Mouse (Mus musculus): Measurements from ENCODE around the gene Dennd2c. TPM values are rescaled to one million over a fixed set of nuclear protein-coding genes. Genes with fewer than 3 reads are reported as not detected.
A peak's percentile ranks its signal among the peaks of the same experiment; 100 is the strongest.
"Not testable (repeated sequence)": the region's sequence is repeated elsewhere in the genome, so short reads cannot be mapped to it uniquely, and the experiment has no call there.

Dennd2c gene
- total RNA-seq, 2 experiments from 2014 or later, result 2.0 to 3.4 TPM

DNA sequence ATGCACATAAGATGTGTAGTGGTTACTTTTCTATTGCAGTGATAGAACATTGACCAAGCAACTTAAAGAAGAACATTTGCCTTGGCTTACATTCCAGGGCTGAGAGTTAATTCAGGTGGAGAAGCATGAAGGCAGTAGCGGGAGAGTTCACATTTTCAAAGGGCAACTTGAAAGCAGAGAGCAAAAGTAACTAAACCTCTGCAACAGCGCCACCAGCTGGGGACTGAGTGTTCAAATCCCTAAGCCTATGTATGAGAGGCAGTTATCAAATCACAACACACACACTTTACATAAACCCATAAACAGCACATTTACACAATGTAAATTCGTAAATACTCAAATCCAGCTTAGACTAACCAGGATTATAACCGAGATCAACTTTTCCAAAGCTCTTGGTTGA is 67.4 kb downstream of the Dennd2c start:
- DNase-seq, result peak; percentile 87

DNA sequence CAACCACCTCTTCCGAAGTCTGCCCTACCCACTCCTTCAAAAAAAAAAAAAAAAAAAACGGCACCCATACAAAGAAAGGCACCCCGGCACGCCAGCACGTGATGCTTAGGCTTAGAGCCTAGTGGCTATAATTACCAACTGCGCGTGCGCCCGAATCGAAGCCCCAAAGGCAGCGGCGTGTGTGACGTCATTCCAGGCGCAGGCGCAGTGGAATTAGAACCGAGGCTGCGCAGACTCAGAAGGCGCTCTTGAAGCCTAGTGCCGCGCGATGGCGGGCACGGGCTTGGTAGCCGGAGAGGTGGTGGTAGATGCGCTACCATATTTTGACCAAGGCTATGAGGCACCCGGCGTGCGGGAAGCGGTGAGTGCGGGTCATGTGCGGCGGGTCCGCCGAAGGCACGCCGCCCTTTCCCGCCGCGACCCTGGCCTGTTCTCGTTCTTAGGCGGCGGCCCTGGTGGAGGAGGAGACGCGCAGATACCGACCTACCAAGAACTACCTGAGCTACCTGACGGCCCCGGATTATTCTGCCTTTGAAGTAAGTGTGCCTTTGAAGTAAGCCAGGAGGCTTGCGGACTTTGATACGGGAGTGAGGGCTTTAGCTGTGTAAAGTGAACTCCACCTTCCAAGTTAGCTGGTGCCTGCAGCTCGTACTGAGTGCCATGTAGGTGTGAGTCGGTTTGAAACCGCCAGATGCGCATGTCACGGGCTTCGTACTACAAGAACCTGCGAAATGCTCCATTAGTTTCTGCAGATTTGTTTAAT is 69.3 kb downstream of the Dennd2c start, which contains the start of gene Bcas2:
Gene Bcas2 (plus strand): TSS at position 151 of the 763 bp plus-strand sequence.
- DNase-seq, result peak; percentile 99

DNA sequence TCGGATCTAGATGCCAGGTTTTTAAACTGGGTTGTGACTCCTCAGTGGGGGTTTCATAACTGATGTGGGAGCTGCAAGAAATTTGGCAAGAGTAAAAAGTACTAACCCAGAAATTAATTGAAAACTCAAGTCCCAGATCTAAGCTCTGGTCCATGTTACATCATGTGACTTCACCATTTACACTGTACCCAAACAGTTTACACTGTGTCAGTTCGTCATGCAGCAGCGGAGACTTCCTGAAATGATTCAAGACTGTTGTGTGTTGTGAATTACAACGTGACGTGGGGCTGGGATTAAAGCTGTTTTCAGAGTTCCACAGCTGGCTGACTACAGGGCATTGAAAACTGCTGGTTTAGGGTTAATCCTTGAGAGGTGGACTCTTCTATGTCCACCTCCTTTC is 70.2 kb downstream of the Dennd2c start:
- no peak for DNase-seq

DNA sequence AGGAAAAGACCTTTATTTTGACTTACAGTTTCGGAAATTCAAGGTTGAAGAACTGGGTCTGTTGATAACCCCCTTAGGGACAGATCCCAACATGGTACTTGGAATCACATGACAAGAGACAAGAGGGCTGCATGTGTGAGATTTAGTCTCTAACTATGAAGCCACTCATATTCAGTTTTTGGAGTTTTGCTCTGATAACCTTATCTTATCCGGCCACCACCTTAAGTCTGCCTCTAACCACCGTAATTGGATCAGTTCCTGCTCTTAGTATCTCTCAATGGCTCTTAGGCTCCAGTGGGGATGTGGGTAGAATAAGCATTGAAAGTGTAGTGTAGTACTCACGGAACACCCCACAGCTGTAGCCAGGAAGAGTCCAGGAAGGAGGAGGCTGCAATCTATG is 74.3 kb downstream of the Dennd2c start:
- no peak for DNase-seq

DNA sequence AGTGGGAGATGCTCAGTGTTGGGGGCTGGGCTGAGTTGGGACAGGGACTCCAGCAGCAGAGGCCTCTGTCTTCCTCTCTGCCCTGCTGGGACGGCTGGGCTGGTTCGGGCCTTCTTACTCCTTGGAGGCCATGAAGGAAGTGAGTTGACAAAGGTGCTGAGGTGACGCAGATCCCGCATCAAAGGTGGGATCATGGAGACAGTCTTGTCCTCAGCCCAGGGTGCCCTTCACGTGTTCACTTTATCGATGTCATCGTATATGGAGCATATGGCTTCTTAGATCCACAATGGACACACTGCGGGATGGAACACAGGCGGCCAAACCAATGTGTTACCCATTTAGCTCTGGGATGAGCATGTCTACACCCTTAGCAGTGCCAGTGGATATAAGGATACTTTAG is 77.1 kb downstream of the Dennd2c start:
- no peak for DNase-seq

DNA sequence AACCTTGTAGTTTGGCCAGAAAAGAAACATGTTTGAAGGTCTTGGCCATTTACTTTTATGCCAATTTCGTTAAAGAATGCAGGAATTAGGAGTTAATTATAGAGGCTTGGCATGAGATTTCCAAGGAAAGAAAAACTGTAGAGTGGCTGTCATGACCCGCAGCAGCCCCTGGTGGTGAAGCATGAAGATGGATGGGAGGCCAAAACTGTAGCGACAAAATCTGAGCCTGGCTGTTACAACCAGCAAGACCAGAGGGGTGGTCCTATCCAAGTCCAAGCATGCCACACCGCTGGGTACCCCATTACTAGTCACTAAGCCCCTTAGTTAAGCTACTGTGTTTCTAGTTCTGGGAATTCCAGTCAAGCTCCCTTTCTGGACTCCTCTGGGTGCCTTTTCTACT is 78.8 kb downstream of the Dennd2c start:
- DNase-seq, result no peak

DNA sequence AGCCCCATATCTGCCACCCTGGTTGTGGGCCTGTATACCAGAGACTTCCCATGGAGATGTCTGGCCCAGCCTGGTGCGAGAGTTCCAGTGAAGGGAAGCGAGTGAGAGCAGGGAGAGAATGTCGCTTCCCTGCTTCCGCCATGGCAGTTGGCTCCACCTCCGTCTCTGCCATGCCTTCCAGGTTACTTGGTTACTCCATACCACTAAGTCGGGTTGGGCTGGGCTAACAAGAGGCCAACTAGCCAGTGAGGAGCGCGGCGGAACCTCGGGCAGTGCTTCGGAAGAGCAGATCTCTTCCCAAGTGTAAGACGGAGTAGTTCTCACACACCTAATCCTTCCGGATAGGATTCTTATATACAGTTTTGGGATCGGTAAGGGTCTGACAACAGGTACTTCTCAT is 80.4 kb downstream of the Dennd2c start:
- DNase-seq, result no peak

DNA sequence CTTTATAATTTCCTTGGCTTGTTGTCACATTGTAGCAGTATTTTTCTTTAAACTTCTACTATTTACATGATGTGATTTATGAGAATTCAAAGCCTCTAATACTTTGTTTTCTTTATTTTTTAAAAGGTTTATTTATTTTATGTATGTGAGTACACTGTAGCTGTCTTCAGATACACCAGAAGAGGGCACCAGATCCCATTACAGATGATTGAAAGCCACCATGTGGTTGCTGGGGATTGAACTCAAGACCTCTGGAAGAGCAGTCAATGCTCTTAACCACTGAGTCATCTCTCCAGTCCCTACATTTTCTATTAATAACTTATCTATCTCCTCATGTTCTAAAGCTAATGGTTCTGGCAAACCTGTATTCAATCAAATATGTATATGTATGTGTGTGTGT is 82.1 kb downstream of the Dennd2c start:
- DNase-seq, result not testable (repeated sequence)

DNA sequence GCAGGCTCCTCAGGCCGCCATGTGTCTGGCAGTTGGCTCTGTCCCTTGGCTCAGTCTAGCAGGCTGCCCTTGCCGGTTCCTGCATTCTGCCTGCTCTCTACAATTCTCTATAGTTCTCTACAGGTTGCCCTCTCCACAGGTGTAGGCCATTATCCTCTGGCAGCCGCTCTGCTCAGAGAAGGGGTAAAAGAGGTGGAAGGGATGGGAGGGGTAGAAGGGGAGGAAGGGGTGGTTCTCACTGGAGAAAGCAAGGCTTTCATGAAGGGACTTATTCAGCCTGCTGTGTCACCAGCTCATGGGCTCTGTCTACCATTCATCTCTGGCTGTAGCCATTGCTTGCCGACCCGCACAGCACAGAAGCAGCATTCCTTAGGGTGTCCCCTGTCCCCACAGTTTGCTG is 86.0 kb downstream of the Dennd2c start:
- DNase-seq, result no peak

DNA sequence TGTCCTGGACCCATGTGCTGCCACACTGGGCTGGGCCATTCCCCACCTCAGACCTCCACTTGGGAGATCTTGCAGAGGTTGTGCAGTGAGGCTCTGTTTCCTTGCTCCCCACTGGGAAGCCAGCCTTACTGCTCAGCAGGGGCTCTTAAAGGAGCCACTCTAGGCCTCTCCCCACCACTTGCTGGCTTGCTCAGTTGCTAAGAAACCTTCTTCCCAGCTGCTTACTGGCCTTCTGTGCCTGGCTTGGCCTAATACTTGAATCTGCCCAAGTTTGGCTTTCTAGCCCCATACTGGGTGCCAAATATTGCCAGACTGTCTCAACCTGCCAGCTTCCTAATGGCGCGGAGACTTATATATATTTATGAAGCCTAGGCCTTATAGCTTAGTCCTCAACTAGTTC is 86.5 kb downstream of the Dennd2c start:
- DNase-seq, result no peak

DNA sequence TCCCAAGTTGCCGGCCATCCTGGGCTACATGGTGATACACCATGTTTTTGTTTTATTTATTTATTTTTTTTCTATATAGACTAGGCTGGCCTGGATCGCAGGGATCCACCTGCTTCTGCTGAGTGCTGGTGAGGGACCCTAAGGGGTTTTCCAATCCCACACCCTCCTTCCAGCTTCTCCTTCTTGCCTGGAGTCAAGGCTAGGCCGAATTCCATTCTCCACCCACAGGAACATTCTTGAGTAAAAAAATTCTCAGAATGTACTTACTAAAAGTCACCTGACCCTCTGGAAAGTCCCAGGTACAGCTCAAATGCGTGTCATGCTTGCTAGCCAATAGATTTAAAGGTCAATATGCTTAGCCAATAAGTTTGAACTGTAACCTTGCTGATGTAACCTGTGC is 89.8 kb downstream of the Dennd2c start:
- DNase-seq, result no peak

DNA sequence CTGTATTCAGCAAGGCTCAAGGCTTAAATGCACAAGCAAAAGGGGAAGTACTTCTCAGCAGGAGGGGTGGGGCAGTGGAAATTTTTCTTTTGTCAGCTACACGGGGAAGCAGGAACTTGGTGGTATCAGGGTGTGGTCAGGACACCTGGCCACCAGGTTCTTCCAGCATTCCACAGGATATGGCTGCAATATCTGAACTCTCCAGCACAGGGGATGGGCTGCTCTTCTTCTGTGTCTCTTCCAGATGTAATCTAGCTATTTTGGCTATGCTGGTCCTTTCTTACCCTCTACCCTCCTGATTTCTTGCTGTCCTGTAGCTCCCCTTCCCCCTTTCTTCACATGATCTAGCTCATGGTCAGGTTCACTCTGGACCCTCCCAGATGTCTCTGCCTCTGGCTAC is 90.8 kb downstream of the Dennd2c start:
- no peak for DNase-seq

DNA sequence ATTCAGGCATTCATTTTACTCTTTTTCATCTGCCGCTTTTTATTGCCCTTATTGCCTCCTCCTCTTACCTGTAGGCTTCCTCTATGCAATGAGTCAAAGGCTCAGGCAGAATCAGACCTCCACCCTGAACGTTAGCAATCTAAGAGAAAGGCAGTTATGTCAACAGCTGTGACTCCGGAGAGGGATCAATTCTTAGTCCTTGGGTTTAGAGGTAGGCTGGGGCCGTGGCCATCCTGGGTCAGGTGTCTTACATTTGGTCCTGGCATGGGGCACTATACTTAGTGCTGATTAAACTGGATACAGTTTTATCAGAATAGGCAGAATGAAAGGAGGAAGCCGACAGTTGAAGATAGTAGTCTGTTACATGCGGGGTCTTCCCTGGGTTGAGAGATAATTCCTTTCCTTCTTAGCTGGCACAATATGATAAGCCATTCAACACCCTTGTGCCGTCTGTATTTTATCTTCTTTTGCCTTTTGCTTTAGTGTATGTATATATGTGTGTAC is 94.0 kb downstream of the Dennd2c start:
- DNase-seq, result no peak

DNA sequence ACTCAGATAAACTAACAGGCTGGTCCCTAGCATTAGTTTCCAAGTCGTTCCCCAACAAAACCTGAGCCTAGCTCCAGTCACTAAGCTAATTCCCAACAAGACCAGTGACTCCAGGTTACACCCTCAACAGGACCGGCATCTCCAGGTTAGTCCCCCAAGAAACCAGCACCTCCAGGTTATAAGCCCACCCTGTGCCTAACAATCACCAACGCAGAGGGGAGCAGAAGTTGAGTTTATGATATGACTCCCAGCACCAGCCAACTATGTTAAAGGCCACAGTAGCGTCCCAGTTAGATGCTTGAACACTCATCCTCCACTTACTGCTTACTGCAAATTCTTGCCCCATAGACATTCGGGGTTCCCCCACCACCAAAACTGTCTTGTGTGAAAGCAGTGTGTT is 97.0 kb downstream of the Dennd2c start:
- DNase-seq, result no peak

DNA sequence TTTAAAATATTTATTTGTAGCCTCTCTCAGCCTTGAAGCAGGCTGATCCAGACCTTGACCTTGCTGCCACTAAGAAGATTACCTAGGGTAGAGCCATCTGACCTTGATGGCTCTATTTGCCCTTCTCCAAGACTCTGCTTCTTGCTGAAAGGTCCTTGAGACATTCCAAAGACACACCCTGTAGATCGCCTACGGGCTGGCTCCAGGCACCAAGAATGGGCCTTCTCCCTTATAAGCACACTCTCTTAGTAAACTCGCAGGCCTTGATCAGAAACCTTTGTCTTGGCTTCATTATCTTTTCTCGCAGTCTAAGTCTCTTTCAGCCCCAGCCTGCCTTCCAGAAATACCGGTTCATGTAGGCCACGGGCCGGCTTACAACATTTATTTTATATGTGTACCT is 98.7 kb downstream of the Dennd2c start:
- DNase-seq, result not testable (repeated sequence)

DNA sequence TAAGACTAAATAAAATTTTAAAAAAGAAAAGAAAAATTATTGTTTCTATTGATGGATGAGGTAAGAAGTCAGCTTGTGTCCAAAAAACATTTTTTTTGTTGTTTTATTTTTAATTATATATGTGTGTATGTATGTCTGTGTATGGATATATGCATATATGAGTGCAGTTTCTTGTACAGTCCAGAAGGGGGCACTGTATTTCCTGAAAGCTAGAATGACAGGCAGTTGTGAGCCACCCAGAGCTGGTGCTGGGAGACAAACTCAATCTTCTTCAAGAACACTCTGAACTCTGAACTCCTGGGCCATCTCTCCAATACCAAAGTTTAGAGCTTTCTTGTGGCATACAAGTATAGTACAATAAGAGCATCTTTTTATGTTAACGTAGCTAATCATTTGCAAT is 101.2 kb downstream of the Dennd2c start:
- no peak for DNase-seq

DNA sequence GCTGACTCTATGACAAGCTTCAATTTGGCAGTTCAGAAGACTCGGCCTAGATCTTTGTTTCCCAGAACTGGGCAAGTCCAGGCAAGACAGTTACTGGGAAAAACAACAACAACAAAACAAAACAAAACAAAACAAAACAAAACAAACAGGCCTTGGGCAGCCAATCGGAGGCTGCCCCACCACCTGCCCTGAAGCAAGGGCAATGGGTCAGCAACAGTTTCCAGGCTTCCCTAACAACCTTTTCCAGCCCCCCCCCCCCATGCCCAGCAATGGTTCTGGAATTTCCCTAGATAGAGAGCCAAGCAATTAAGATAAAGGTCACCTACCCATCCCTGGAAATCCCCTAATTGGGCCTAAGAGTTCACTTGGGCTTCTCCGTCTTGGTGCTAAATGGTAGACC is 102.0 kb downstream of the Dennd2c start:
- no peak for DNase-seq

DNA sequence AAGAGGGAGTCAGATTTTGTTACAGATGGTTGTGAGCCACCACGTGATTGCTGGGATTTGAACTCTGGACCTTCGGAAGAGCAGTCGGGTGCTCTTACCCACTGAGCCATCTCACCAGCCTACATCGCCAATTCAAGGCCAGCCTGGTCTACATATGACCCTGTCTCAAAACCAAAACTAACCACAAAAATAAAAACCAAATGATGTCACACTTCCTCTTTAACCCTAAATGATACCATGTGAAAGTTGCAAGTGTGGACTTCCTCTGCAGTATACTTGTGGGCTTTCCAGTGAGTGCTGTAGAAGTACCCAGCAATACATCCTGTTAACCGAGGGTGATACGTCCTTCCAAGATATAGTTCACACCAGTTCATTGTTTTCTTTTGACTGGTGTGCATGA is 104.0 kb downstream of the Dennd2c start:
- DNase-seq, result no peak

DNA sequence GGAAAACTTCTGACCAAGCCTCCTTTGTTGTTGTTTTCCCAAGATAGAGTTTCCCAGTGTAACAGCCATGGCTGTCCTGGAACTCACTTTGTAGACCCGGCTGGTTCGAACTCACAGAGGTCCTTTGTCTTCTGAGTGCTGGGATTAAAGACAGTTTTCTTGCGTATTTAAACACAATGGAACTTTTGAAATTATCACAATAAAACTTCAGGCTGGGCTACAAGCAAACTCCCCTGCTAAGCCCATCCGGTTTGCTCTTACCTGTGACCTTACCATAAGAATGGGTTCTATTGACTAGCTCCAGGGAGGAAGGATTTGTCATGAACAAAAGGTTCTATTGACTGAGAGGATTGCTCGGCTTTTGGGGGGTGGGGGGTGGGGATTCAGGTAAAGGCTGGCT is 105.3 kb downstream of the Dennd2c start:
- DNase-seq, result no peak

DNA sequence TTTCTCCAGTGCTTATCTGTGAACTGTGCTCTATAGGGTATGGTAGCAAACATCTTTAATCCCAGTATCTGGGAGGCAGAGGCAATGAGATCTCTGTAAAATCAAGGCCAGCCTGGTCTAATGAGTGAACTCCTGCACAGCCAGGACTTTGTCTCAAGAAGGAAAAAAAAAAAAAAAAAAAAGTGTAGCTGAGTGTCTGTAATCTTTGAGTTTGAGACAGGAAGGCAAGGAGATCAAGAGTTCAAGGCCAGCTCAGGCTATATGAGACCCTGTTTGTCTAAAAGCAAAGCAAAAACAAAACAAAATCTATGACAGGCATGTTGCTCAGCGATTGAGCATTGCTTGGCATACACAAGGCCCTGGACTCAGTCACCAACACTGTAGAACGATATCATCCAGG is 105.8 kb downstream of the Dennd2c start:
- DNase-seq, result no peak

DNA sequence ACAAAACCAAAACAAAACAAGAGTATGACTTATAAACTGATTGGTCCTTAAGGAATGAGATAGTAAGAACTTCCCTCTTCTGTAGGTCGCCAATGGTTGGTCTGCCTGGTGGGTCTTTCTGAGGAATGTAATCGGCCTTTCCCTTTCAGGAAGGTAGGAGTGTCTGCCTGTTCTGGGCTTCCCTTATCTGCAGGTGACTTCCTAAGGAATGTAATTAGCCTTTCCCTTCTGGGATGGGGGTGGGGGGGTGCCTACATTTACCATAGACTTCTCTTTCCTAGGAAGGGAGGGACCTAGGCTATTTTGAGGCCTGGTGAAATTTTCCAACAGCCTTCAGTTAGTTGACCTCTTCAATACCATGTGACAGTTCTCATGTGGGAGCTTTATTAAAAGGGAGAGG is 108.7 kb downstream of the Dennd2c start:
- DNase-seq, result no peak

DNA sequence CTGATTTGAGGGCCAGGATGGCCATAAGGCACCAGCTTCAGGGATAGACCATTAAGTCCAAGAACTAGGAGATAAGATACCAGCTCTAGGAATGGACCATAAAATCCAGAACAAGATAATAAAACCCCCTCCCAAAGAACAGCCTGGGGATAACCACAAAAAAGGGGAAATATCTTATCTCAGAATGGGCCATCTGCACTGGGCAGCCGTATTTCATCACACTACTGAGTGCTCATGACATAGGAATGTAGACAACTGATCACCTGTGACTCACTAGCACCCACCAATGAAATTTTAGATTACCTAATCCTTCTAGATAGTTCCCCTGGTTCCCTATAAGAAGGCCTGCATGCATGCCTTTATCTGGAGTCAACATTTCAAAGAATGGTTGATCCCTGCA is 109.7 kb downstream of the Dennd2c start:
- DNase-seq, result no peak

DNA sequence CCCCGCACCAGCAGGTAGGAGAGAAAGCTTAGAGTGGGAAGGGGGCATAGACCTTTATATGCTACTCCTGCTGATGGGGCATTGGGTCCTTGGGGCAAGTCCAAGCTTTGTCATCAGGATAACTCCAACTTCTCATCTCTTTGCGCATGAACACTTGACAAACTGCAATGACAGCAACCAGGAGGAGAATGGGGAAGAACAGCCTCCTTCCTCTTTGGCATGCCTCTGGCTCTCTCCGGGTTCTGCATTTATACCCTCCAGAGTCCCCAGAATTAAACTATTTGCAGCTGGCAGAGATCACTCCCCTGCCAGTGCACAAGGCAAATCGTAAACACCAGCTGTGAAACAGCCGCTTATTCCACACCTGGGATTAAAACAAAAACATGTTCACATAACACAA is 111.1 kb downstream of the Dennd2c start:
- no peak for DNase-seq

DNA sequence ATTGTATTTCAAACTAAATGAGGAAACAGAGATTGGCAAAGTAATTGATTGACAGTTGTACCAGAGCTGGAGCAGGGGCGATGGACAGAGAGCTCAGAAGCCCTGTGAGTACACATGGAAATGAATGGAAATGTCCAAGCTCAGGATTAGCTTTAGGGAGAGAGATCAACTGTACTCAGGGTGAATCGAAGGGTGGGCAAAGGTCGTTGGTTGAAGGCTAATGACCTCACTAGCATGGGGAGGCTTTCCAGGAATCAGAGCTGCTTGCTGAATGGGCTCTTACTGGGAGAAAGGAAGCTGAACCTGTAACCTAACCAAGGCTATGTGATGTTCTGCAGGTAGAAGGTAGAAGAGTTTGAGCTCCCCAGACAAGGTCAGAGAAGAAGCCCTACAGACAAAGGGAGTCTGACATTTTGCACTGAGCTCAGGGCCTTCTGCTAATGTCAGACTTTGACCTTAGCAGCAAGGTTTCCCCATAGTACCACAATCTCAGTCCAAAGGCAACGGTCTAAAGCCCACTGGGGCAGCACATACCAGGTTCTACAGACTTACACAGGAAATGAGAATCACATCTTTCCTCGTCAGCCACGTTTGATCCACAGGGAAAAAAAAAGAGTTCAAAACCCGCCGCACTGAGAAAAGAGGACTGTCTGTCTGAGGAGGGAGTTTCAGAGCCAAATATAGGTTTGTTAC is 112.3 kb downstream of the Dennd2c start:
- no peak for DNase-seq
